Mouse (Mus musculus) stomach, postnatal 0 days (tissue): Measurements from ENCODE around the gene Ugt1a6a.

Experiments used
- CTCF ChIP-seq: IDR thresholded peaks from 2 replicates; pipeline ENCODE4 v1.5.1; 2016; ENCODE audit warnings: antibody characterized with exemption, low read depth, mild to moderate bottlenecking, moderate library complexity
- EP300 ChIP-seq: optimal IDR thresholded peaks from 2 replicates; pipeline ENCODE3; 2016; ENCODE audit warnings: antibody characterized with exemption

DNA sequence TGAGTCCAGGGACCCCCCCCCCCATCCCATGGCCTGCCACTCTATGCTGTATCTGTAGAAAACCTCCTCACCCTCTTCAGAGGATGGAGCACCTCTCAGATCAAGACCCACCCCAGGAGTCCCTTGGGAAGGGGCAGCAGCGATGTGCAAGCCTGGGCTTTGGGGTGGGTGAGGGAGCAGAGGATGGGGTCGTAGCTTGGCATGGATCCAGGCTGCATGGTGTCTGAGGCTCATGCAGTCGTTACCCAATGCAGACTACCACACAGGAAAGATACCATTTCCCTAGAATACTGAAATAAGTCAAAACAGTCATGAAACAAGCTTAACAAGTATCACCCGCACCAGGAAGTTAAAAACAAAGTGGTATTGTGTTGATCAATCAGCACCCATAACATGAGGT, 114.0 kb downstream of the Ugt1a6a start:
- TF ChIP-seq CTCF (no peak), EP300 (no peak)
